Mouse (Mus musculus) G1E (cell line): ENCODE measurements at regions not wholly inside any gene's neighbourhood (a gene's known extent, or its start where the extent isn't known, plus 50 kb on each side); places are given as distances from the start of the nearest gene placed in this dataset.

Experiments
- ATAC-seq: 2 replicates; pipeline ENCODE4 v1.8.0; 2016; ENCODE audit warnings: mild to moderate bottlenecking; ENCODE audit not compliant: insufficient number of reproducible peaks, poor library complexity, low FRiP score, severe bottlenecking; ENCODE audit errors: extremely low read depth
- DNase-seq: peaks from one replicate; pipeline ENCODE4 v3.0.0; 2012; ENCODE audit warnings: low spot score
- H3K27me3 ChIP-seq: 2 replicates; pipeline ENCODE4 v1.6.1; 2012; ENCODE audit warnings: mild to moderate bottlenecking, low read length, inconsistent platforms; ENCODE audit not compliant: insufficient read depth
- H3K36me3 ChIP-seq: replicated peaks from 2 replicates; pipeline ENCODE3; 2012; ENCODE audit warnings: mild to moderate bottlenecking, inconsistent platforms
- H3K4me1 ChIP-seq: 2 replicates; pipeline ENCODE4 v1.6.1; 2012; ENCODE audit warnings: low read depth, low read length, inconsistent platforms, mixed read lengths; ENCODE audit not compliant: insufficient read depth
- H3K4me3 ChIP-seq: 2 replicates; pipeline ENCODE4 v1.5.1; 2012; ENCODE audit warnings: low read depth, mild to moderate bottlenecking, inconsistent platforms, low read length, moderate library complexity, mixed read lengths
- H3K9me3 ChIP-seq: replicated peaks from 2 replicates; pipeline ENCODE4 v1.6.1; 2012; ENCODE audit warnings: inconsistent platforms
- CTCF ChIP-seq: IDR thresholded peaks from 2 replicates; pipeline ENCODE4 v1.5.1; 2012; ENCODE audit warnings: low read depth, low read length, inconsistent platforms, mixed read lengths
- GATA1 ChIP-seq: IDR thresholded peaks from 2 replicates; pipeline ENCODE4 v1.6.1; 2012; ENCODE audit warnings: borderline replicate concordance, low read length, inconsistent platforms, mixed read lengths
- GATA2 ChIP-seq: IDR thresholded peaks from 2 replicates; pipeline ENCODE4 v1.6.1; 2012; ENCODE audit warnings: low read depth, low read length, inconsistent platforms, borderline replicate concordance
- POLR2AphosphoS5 ChIP-seq: IDR thresholded peaks from 2 replicates; pipeline ENCODE4 v1.6.1; 2012; ENCODE audit warnings: low read depth, low read length, inconsistent platforms; ENCODE audit not compliant: insufficient replicate concordance
- TAL1 ChIP-seq: conservative IDR thresholded peaks from 2 replicates; pipeline ENCODE4 v1.6.1; 2012; ENCODE audit warnings: low read depth, low read length, inconsistent platforms, mixed read lengths

- peaks cover 8% of the 10 kb centered on the region; the same call in 1 of the 2 replicates for H3K27me3 ChIP-seq
- no peak for DNase-seq
- no peak overlapping the region for H3K4me3 ChIP-seq
- no peaks in the 10 kb centered on the region for H3K36me3 ChIP-seq
- TF ChIP-seq GATA2: no peak
- no peak for TF ChIP-seq CTCF
- no peak for TF ChIP-seq TAL1
- TF ChIP-seq GATA1: no peak
- TF ChIP-seq POLR2AphosphoS5: no peak
- H3K4me1 ChIP-seq: no peaks in the 10 kb centered on the region
- ATAC-seq: no peak
- no peaks in the 10 kb centered on the region for H3K9me3 ChIP-seq
Observed at GRCm38 (mm10) chr2:92687702-92688101, 88.2 kb downstream of the Chst1 start.

DNA sequence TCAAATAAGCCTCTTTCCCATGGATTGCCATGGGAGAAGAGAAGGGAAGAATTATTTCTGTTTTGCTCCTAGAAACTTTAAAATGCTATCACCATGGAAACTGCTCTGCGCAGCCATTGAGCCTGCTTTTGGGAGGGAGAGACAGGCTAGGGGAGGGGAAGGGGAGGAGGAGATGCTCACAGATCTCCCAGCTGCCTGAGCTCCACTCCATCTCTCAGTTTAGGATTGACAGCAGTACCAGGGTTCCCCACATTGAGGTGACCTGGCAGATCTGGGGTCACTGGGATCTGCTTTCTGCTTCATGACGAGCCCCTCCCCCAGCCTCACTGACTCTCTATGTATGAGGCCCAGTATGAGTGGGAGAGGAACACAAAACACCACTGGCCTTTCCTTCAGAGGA lies 89.7 kb downstream of the Chst1 start:
- ATAC-seq: no peak
- Histone ChIP-seq H3K9me3 (no peaks in the 10 kb centered on the region), H3K4me3 (no peak overlapping the region), H3K27me3 (peaks cover 8% of the 10 kb centered on the region; the same call in 1 of the 2 replicates), H3K36me3 (no peaks in the 10 kb centered on the region), H3K4me1 (no peaks in the 10 kb centered on the region)
- DNase-seq: no peak
- TF ChIP-seq GATA2: no peak
- TF ChIP-seq CTCF: no peak
- no peak for TF ChIP-seq POLR2AphosphoS5
- TF ChIP-seq GATA1: no peak
- TF ChIP-seq TAL1: no peak

GRCm38 (mm10) chr2:92690304-92690703 lies 90.8 kb downstream of the Chst1 start:
- Histone ChIP-seq H3K36me3 (no peaks in the 10 kb centered on the region), H3K9me3 (no peaks in the 10 kb centered on the region), H3K4me3 (no peak overlapping the region), H3K27me3 (peaks cover 6% of the 10 kb centered on the region; the same call in 1 of the 2 replicates), H3K4me1 (no peaks in the 10 kb centered on the region)
- no peak for ATAC-seq
- TF ChIP-seq CTCF (no peak), GATA1 (no peak), POLR2AphosphoS5 (no peak), GATA2 (no peak), TAL1 (no peak)
- no peak for DNase-seq

- ATAC-seq: no peak
- no peak for DNase-seq
- no peak overlapping the region for H3K4me3 ChIP-seq
- H3K36me3 ChIP-seq: no peaks in the 10 kb centered on the region
- H3K9me3 ChIP-seq: no peaks in the 10 kb centered on the region
- H3K4me1 ChIP-seq: no peaks in the 10 kb centered on the region
- peaks cover 5% of the 10 kb centered on the region; the same call in 1 of the 2 replicates for H3K27me3 ChIP-seq
- no peak for TF ChIP-seq CTCF
- no peak for TF ChIP-seq GATA2
- no peak for TF ChIP-seq TAL1
- TF ChIP-seq GATA1: no peak
- no peak for TF ChIP-seq POLR2AphosphoS5
Observed at GRCm38 (mm10) chr2:92691438-92691837, 91.9 kb downstream of the Chst1 start.

GRCm38 (mm10) chr2:92692623-92693022 lies 93.1 kb downstream of the Chst1 start:
- Histone ChIP-seq H3K4me3 (no peak overlapping the region), H3K9me3 (no peaks in the 10 kb centered on the region), H3K27me3 (peaks cover 6% of the 10 kb centered on the region; the same call in 1 of the 2 replicates), H3K4me1 (no peaks in the 10 kb centered on the region), H3K36me3 (no peaks in the 10 kb centered on the region)
- no peak for ATAC-seq
- no peak for DNase-seq
- no peak for TF ChIP-seq CTCF
- no peak for TF ChIP-seq GATA2
- TF ChIP-seq TAL1: no peak
- no peak for TF ChIP-seq POLR2AphosphoS5
- no peak for TF ChIP-seq GATA1

- DNase-seq (no peak), ATAC-seq (no peak)
- Histone ChIP-seq H3K4me3 (no peak overlapping the region), H3K36me3 (no peaks in the 10 kb centered on the region), H3K9me3 (no peaks in the 10 kb centered on the region), H3K27me3 (peaks cover 6% of the 10 kb centered on the region; the same call in 1 of the 2 replicates), H3K4me1 (no peaks in the 10 kb centered on the region)
- no peak for TF ChIP-seq POLR2AphosphoS5
- TF ChIP-seq TAL1: no peak
- TF ChIP-seq CTCF: no peak
- no peak for TF ChIP-seq GATA2
- TF ChIP-seq GATA1: no peak
Observed at GRCm38 (mm10) chr2:92693024-92693423, 93.5 kb downstream of the Chst1 start.
